Mouse (Mus musculus): ENCODE results near the gene Myadml2.
"Not testable (repeated sequence)": the region's sequence is repeated elsewhere in the genome, so short reads cannot be mapped to it uniquely, and the experiment has no call there.

Gene Myadml2

DNA sequence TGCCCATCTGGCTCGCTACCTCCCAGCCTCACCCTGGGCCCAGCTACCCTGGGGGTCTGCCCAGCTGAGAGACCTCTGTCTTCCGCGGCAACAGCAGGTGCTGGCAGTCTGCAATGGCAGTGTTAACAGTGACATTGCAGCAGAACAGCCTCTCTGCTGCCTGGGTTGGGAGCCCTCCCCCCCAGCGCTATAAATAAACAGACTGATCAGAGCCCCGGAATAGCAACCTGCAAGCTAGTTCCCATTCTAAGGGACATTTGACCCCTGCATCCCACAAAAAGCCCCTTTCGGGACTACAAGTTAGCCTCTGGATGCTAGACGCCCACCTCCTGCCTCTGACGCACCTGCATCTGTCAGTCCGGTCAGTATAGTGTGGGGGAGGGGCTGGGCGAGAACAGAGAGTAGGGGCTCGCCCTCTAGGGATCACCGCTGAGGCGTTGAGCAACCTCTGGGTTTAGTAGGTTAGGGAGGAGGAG lies at the start of gene Myadml2:
Myadml2 (minus strand) TSS at position 158 of the 476 bp plus-strand sequence.
- no peak for DNase-seq (ENCODE audit: low spot score)

DNA sequence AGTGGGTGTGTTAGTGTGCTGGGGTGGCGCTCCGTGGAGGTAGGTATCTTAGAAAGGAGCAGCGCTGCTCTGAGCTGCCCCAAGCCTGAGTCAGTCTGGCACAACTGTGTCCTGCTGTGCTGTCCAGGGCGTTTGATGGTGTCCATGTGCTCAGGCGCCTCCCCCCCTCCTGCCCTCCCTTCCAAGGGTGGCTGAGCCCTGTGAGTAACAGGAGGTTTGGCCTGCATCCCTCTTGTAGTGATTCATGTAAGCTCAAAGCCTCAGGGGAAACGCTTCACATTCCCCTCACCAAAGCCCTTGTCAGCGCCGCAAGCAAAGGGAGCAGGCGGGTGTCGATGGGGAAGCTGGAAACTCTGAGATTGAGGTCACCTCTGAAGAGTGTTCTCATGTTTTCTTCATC lies 49.8 kb upstream of the Myadml2 start:
- DNase-seq (ENCODE audit: low spot score) = no peak

DNA sequence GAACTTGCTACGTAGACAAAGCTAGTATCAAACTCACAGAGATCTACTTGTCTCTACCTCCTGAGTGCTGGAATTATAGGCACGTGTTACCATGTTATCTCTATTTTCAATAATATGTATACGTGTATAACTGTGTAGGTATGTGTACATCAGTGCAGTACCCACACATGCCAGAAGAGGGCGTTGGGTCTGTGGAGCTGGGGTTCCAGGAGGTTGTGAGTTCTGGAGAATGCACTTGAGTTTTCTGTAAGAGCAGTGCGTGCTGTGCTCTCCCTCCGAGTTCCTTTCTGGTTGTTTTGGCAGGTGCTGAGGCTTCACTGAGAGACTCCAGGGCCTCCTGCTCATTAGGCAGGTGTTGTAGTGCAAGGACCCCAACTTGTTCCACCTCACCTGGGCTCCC lies 48.6 kb upstream of the Myadml2 start:
- DNase-seq (ENCODE audit: low spot score) = no peak

DNA sequence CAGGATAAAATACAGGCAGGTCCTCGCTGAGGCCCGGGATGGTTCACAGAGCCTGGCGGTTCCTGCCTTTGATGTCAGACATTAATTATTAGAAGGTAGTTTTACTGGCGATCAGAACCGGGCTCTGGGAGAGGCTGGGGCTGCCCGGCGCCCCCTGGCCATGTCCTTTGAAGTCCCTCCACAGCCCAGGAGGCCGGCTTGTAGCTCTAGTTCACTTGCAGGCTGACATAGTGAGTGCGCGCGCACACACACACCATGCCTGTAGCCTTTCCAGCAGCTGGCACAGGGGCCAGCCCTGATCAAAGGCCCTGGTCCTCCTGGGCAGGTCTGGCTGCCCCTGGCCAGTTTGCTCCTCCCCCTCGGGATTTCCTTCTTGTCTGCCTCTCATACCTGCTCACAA lies 47.7 kb upstream of the Myadml2 start:
- no peak for DNase-seq (ENCODE audit: low spot score)

DNA sequence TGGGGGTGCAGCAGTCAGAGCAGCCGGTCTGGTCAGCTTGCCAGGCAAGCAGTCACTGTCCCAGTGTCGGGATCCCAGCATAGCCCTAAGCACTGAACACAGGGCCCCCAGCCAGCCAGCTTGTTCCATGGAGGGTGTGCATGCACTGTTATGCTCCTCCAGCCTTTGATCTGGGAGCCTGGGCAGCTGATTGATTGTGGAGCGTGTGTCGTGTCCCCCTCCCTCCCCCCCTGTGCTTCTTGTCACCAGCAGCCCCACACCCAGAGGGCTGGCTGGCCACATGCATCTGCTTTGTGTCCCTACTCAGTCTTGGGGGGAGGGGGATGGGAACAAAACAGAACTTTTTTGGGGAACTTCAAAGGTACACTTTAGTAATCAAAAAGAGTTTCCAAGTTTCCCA lies 47.2 kb upstream of the Myadml2 start:
- no peak for DNase-seq (ENCODE audit: low spot score)

DNA sequence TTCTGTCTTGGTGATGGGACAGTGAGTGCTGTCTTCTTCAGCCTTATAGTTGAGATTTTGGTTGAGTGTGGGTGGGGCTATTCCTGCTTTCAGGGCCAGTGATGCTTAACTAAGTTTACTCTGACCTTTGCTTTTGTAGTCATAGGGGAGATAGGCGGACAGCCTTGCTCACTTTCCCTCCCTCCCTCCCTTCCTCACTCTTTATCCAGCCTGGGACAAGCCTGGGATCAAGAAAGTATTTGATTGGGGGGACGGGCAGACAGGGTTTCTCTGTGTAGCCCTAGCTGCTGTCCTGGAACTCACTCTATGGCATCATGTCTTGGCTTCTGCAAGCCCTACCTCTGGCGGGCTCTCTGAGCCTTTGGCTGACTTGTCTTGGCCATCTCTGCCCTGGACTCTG lies 45.5 kb upstream of the Myadml2 start:
- DNase-seq (ENCODE audit: low spot score) = no peak

DNA sequence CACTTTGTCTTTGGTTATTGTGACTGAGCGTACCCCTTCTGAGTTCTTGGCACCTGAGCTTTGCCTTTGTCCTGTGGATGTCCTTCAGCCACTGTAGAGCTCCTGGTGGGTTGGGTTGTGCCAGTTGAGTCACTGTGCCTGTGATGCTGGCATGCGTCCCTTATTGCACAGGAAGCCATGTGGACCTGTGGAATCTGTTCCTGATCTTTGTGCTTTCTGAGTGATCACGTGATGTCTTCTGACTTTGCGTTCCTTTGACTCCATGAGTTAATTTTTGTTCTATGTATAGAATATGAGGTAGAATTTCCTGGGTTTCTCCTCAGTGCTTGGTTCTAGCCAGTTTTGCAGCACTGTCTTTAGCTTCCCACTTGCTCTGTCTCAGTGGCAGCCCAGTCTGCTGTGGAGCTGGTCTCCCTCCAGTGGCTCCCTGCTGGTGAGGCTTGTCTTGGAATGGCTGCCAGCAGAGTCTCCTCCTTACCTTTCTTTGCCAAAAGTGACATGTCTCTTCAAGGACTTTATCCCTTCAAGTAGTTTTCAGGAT lies 44.6 kb upstream of the Myadml2 start:
- DNase-seq (ENCODE audit: low spot score) = no peak

DNA sequence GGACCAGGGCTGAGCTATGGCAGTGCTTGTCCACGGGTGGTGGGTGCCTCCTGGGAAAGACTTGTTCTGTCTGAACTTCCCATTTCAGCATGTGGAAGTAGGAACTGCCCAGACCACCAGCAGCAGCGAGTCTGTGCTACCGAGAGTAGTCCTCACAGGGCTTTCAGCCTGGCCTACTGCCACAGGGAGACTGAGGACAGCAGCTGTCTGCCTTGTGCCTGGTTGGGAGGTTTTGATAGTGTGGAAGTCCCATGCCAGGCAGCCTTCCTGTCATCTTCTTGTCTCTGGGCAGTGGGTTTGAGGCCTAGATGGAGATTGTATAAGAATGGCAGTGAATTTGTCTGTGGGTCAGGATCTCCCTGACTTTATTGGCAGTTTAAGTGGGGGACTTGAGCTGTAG lies 41.4 kb upstream of the Myadml2 start:
- DNase-seq (ENCODE audit: low spot score) = no peak

DNA sequence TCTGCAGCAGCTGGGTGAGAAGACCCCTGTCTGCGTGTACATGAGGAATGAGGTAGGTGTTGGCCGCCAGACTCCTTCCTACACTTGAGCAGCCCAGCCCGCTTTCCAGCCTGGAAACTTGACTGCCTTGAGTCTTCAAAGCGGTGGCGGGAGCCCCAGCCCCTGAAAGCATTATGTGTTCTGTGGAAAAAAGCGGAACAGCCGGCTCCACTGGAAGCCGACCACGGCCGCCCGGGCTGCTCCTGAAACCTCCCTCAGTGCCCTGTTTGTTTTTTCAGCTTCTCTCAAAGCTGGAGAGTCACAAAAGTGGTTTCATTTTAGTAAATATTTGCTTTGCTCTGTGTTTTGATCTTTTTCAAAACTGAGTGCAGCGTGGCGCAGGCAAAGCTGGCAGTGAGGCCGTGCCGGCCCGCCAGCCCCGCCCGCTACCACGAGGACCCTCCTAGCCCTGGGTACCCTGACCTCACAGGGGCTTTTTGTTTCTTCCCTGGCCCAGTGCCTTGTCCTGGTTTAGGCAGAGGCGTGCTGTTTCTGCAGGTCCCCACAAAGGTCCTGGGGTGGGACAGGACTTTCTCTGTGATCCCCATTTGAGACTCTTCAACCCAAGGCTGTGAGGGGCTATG lies 38.8 kb upstream of the Myadml2 start:
- DNase-seq (ENCODE audit: low spot score) = no peak

DNA sequence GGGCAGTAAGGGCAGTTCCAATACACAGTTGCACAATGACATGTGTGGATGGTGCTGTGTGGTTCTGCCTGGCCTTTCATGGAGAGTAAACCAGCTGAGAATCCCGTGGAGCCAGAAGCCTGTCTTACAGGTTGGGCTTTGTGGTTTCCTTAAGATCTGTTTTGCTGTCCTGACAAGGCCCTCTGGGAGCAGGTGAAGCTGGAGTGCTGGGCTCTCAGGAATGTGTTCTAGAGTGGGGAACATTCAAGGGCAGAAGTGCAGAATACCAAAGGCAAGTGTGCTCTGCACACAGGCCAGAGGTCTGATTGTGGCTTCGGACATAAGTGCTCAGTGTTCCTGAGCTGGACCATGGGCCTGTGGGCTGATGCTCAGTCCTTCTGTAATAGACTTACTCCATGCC lies 36.7 kb upstream of the Myadml2 start:
- DNase-seq (ENCODE audit: low spot score) = no peak

DNA sequence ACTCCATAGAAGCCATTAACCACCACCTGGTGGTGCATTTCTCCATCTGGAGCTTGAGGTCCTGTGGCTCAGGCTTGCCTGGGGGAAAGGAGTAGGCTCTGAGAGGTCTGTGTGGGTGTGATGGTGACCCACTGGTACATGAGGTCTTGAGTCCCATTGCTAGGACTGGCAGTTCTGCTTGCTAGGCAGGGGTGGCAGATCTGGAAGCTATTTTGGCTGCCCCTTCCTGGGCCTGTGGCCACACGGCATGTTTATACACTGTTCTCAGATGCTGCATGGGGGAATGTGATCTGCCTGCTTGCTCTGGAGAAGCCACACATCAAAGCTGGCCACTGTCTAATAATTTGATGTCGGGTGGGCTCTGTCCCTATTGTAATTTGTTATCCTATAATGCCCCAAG lies 36.1 kb upstream of the Myadml2 start:
- no peak for DNase-seq (ENCODE audit: low spot score)

DNA sequence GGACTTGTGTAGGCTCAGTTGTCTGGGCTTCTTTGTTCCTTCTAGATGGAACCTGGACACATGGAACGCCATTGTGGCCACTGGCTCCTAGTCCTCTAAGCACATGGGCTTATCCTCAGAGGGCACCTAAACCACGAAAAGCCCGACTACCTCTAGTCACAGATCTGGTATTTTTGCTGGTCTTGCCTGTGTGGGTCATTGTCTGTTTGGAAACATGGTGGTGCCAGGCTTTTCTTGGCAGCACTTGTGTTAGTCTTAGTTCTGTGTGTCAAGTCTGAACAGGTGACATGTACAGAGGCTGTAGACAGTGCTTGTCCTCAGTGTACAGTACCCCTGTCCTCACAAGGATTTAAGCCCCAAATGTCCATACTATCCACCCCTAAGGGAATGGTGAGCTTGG lies 35.6 kb upstream of the Myadml2 start:
- no peak for DNase-seq (ENCODE audit: low spot score)

DNA sequence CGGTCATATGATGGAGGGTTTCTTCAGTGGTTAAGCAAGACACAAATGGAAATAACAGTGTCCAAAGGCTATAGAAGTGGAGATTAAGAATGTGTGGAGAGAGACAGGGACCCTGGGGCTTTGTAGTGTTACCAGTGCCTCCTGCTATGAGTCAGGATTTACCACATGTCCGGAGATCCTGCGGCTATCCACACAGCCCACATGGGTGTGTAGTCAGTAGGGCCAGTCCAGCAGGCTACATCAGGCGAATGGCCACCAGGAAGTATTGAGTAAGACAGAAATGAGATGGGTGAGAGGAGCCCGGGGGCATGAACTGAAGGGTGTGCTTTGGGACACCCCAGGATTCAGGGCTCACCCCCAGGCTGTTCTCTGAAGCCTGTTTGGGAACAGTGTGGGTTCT lies 34.7 kb upstream of the Myadml2 start:
- no peak for DNase-seq (ENCODE audit: low spot score)

DNA sequence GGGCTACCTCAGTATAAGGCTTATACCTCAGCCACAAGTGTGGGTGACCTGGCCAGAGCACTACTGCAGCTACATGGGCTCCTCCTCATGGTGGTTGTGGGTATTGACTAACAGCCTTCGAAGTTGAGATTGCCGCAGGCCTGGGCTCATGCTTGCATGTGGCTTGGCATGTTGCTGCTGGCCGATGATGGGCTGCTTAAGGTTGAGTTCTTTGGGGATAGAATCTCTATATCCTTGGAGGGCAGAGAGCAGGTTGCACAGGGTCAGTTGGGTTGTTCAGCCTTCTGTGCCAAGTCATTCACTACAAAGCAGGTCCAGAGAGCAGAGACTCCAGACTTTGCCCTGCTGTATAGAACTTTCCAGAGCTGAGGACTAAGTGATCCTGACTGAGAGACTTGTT lies 32.0 kb upstream of the Myadml2 start:
- DNase-seq (ENCODE audit: low spot score) = no peak

DNA sequence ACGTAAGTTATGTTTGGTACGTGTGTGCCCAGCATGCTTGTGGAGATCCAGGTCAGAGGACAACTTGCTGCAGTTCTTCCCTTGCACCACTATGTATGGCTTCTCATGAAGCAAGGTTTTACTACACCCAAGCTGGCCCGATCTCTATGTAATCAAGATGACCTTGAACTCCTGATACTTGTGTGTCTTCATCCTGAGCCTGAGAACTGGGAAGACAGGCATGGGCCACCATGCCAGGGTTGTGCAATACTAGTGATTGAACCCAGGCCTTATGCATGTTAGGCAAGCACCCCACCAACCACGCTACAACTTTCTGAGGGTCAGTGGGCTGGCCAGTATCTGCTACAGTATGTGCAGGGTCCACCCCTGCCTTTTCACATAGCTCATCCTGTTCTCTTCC lies 29.0 kb upstream of the Myadml2 start:
- no peak for DNase-seq (ENCODE audit: low spot score)

DNA sequence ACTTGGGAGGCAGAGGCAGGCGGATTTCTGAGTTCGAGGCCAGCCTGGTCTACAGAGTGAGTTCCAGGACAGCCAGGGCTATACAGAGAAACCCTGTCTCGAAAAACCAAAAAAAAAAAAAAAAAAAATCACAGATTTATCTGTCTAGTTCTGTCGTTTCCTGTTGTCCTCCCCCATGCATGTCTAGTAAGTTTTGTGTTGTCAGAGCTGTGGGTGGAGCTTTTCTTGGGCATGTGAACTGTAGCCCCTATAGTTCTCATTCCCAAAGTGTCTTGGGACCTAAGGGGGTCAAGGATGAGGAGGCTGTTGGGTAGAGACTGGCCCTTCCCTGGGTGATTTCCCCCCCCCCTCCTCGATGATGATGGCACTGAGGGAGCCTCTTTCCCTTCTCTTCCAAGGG lies 27.9 kb upstream of the Myadml2 start:
- not testable (repeated sequence) for DNase-seq (ENCODE audit: low spot score)

DNA sequence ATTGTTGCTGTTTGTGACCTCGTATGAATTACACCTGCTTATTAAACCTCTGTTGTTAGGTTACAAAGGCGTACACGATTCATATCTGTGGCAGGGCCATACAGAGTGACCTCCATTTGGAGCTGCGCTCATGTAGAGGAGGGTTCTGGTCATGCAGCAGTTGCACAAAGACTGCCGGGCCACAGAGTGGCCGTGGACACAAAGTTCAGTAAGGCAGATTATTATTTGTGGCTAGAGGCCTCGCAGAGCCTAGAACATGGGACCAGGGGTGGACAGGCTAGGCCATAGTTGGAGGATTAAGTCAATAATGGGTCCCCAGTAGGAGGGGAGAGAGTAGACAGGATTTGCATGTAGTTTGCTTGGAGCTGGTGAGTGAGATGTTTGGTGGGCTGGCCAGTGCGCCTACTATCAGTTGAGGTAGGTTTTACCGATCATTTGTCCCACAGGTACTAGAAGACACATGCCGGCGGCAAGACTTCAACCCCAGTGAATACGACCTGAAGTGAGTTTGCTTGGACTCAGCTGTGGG lies 25.7 kb upstream of the Myadml2 start:
- no peak for DNase-seq (ENCODE audit: low spot score)

DNA sequence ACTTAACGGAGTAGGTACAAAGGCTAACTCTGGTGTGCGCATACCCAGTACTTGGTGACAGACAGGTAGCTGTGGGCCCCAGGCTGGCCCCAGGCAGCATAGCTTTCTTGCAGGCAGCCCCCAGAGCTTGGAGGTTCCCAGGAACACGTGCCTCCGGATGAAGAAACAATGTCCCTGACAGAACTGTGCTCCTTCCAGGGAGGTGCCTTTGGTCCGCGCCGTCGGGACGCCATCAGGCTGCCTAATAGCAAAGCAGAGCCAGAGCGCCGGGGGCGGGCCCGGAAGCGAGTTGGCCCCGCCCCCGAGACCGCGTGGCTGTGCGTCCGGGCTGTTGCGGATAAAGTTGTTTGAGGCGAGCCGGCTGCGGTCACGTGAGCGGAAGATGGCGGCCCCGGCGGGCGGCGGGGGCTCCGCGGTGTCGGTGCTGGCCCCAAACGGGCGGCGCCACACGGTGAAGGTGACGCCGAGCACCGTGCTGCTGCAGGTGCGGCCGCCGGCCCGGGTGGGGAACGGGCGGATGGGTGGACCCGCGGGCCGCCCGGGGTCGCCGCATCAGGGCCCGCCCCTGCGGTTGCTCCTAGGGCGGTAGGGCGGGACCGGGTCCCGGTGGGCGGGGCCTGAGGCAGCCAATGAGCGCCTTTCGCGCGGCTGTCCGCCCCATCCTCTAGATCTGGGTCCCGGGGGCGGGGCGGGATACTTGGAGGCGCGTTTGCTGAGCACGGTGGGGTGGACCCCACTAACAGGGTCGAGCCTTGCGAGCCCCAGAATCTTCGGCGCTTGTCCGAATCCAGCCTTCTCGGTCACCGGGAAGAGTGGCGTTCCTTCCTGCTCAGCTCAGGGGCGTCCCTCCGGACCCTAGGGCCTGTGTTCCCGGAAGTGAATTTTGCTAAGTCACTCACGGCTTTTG lies 25.0 kb upstream of the Myadml2 start, which contains the start of gene Aspscr1:
Aspscr1 (plus strand) TSS at position 287 of the 907 bp plus-strand sequence.
- peak; percentile 67 for DNase-seq (ENCODE audit: low spot score)

DNA sequence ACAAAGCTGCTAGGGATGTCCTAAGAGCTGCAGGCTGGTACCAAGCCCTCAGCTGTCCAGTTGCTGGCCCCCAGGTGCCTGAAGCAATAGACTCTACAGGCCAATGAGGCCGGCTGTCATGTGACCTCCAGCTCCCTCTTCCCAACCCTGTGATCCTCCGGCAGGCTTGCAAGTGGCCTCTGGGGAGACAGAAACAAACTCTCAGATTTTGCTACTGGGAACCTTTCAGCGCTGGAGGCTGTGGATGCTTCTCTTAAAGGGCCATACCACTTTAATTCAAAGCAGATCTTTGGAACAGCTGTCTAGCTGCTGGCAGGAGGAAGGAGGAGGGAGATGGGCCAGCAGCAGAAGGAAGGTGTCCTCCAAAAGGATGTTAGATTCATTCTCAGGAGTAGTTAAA lies 18.7 kb upstream of the Myadml2 start:
- no peak for DNase-seq (ENCODE audit: low spot score)

DNA sequence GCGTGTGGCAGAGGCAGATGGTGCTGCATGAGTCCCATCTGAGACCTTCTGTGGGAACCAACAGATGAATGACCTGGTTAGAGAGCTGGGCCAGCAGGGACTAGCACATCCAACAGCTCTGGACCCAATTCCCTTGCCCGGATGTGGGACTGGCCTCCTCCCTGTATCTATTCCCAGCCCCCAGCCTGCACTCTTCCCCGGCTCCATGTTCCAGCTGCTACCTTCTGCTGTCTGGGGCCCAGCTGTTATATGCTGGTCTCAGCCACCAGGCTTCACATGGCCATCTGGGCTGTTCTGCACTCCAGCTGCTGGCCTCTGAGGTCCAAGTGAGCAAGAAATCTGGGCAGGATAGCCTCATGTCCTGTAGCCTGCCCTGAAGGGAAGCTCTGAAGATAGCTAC lies 17.4 kb upstream of the Myadml2 start:
- DNase-seq (ENCODE audit: low spot score) = no peak

DNA sequence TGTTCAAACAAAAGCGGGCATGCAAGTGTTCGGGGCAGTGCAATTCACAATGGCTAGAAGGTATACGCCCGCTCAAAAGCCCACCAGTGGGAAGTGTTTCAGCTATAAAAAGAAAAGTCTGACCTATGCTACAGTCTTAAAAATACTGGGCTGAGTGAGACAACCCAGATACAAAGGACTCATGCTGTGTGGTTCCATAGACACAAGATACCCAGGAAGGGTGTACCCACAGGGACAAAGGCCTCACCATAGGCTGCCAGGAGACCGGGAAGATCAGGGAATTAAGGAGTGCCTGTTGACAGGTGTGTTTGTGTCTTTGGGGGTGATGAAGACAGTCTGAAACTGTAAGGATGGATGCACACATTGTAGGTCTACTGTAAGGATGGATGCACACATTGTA lies 15.8 kb upstream of the Myadml2 start:
- no peak for DNase-seq (ENCODE audit: low spot score)

DNA sequence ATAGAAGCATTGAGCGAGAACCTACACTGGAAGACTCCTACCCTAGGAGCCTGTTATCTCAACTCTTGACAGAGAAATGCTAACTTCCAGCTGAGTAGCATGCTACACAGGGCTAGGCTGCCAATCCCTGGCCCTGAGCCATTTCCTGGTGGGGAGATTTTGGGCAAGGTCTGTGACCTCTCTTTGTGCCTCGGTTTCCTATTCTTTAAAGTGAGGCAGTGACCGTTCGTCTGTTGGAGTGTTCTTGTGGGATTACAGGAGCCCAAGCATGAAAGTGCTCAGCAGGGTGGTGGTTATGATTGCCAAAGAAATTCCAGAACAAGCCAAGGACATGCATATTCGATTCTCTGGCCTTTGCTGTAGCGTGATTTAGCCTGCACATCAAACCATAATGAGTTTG lies 14.8 kb upstream of the Myadml2 start:
- no peak for DNase-seq (ENCODE audit: low spot score)

DNA sequence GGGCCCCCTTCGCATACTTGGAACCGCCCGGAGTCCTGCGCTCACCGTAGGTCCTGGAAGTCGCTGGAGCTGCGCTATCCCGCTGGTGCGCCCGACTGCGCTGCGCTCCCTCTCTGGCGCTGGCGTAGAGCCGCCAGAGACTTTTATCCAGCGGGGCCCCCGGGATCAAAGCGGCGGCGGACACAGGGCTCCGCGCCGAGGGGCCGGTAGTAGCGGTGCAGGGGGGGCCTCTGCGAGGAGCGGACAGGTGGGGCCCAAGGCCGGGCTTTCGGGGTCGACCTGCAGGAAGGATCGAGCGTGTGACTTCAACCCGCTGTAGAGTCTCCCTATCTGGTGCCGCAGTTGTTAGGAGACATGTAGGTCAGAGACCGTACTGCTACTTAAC lies 13.1 kb upstream of the Myadml2 start, which contains the start of gene Notum:
Notum (minus strand) TSS at position 100 of the 385 bp plus-strand sequence.
- DNase-seq (ENCODE audit: low spot score) = no peak

Data from layer of hippocampus, adult 9-10 months (tissue).